Mouse (Mus musculus): Measurements from ENCODE around the gene Zfp217.

Zfp217 gene

GRCm38 (mm10) chr2:170131981-170132460 is 15.9 kb downstream of the Zfp217 start:
- DNase-seq = peak; percentile 39

GRCm38 (mm10) chr2:170130780-170131645 is 16.9 kb downstream of the Zfp217 start:
- peak; percentile 92 for DNase-seq

- peak; percentile 16 for DNase-seq
Measured at GRCm38 (mm10) chr2:170129923-170130779, 17.8 kb downstream of the Zfp217 start.

GRCm38 (mm10) chr2:170129248-170129922 is 18.5 kb downstream of the Zfp217 start:
- no peak for DNase-seq

- DNase-seq = no peak
Measured at GRCm38 (mm10) chr2:170128461-170129247, 19.2 kb downstream of the Zfp217 start.

GRCm38 (mm10) chr2:170127523-170127922 is 20.4 kb downstream of the Zfp217 start:
- DNase-seq = peak; percentile 20

GRCm38 (mm10) chr2:170126266-170126665 is 21.6 kb downstream of the Zfp217 start:
- no peak for DNase-seq

- no peak for DNase-seq
Measured at GRCm38 (mm10) chr2:170122197-170122596, 25.7 kb downstream of the Zfp217 start.

- DNase-seq = no peak
Measured at GRCm38 (mm10) chr2:170120139-170121027, 27.5 kb downstream of the Zfp217 start.

GRCm38 (mm10) chr2:170116704-170117281 is 31.1 kb downstream of the Zfp217 start:
- DNase-seq = peak; percentile 78

GRCm38 (mm10) chr2:170110306-170110705 is 37.6 kb downstream of the Zfp217 start:
- DNase-seq = no peak

GRCm38 (mm10) chr2:170109528-170109927 is 38.4 kb downstream of the Zfp217 start:
- no peak for DNase-seq

- DNase-seq = no peak
Measured at GRCm38 (mm10) chr2:170107791-170108190, 40.1 kb downstream of the Zfp217 start.

GRCm38 (mm10) chr2:170106000-170106399 is 41.9 kb downstream of the Zfp217 start:
- no peak for DNase-seq

GRCm38 (mm10) chr2:170104396-170104795 is 43.5 kb downstream of the Zfp217 start:
- DNase-seq = no peak

- peak; percentile 65 for DNase-seq
Measured at GRCm38 (mm10) chr2:170103852-170104251, 44.1 kb downstream of the Zfp217 start.

GRCm38 (mm10) chr2:170103341-170103740 is 44.6 kb downstream of the Zfp217 start:
- no peak for DNase-seq

GRCm38 (mm10) chr2:170101932-170102331 is 46.0 kb downstream of the Zfp217 start:
- DNase-seq = no peak

- peak; percentile 85 for DNase-seq
Measured at GRCm38 (mm10) chr2:170101132-170101531, 46.8 kb downstream of the Zfp217 start.

GRCm38 (mm10) chr2:170094871-170095270 is 53.0 kb downstream of the Zfp217 start:
- no peak for DNase-seq

GRCm38 (mm10) chr2:170094220-170094619 is 53.7 kb downstream of the Zfp217 start:
- DNase-seq = no peak
